Mouse (Mus musculus) inflammation-experienced regulatory T-cells, adult 6 months (primary cell): ENCODE data around the gene Kcnip3. TPM values are rescaled to one million over a fixed set of nuclear protein-coding genes. Genes with fewer than 3 reads are reported as not detected.

ENCODE experiments used
- ATAC-seq: one replicate; pipeline ENCODE4 v1.8.0; 2017
- polyA plus RNA-seq, 3 experiments: library from polyadenylated mRNA; unstranded; fragments of 100-300 nt; shearing (Covaris generic); gene quantifications; one replicate each; pipeline ENCODE4 v1.2.1; 2017

The Kcnip3 gene
- polyA plus RNA-seq, 3 experiments from 2014 or later = 3.5 TPM; not detected in 2

DNA sequence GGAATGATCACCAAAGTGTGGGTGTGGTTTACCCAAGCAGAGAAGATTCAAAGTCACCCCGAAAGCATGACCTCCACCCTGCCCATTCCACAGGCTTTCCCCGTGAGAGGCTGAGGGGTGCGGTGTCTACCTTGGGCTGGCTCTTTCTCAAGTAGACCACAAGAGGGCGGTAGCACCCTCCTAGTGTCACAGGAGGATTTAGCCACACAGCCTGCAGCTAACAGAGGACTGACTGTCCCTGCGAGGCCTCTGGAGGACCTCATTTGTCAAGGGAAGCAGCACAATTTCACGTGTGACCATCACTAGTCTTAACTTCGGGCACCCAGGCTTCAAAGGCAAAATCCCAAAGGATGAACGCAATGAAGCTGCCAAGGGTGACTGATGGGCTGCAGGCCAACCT lies 59.6 kb downstream of the Kcnip3 start:
- ATAC-seq = peak; percentile 43

GRCm38 (mm10) chr2:127461351-127461750 lies 60.5 kb downstream of the Kcnip3 start:
- no peak for ATAC-seq

DNA sequence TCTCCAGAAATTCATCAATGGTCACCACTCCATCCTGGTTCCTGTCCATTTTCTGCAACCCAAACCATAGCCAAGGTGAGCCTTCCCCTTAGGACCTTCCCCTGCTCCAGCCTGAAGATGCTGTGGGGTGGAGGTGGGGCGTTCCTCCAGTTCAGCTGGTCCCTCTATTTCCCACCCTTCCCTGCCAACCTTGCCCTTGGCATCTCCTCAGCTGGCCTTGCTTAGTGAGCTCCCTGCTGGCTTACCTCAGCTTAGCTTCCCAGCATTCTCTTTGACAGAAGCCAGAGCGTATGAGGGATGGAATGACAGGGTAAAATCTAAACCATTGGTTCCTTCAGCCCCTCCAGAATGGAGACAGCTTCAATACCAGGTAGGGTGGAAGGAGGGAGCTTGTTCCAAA lies 62.6 kb downstream of the Kcnip3 start:
- no peak for ATAC-seq

GRCm38 (mm10) chr2:127453764-127454163 lies 68.1 kb downstream of the Kcnip3 start:
- no peak for ATAC-seq

DNA sequence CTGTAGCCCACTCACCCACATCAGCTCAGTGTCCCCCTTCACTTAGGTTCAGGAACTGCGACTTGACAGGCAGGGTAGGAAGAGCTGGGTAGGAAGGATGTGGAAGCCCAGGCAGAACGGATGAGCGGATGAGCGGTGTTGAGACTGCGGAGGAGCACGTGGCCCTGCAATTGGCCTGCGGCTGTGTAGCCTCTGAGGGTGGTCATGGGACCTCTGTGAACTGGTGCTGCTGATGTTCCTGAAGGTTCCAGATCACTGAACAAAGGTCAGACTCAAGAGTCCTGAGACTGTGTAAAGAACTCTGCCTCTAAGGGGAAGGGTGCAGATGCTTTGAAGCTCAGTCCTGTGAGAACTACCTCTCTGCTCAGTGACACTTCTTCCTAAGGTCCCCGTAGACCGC lies 68.8 kb downstream of the Kcnip3 start:
- ATAC-seq = no peak

GRCm38 (mm10) chr2:127451748-127452147 lies 70.1 kb downstream of the Kcnip3 start:
- ATAC-seq = no peak

DNA sequence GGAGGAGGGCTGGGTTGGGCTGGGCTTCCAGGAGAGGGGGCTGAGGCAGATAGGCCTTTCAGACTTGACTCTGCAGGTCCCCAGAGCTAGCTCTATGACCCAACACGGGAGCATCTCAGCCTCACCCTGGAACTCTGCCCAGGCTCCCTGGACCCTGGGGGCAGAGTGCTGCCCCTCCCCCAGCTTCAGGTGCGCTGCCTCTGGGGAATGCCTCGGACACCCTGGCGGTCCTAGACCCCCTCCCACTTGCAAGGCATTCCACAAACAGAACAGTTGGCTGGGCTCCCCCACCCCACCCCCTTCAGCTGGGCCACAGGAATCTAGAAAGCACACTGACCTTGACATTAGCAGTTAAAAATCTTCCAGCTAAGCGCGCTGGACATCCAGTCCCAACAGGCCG lies 72.2 kb downstream of the Kcnip3 start:
- no peak for ATAC-seq

DNA sequence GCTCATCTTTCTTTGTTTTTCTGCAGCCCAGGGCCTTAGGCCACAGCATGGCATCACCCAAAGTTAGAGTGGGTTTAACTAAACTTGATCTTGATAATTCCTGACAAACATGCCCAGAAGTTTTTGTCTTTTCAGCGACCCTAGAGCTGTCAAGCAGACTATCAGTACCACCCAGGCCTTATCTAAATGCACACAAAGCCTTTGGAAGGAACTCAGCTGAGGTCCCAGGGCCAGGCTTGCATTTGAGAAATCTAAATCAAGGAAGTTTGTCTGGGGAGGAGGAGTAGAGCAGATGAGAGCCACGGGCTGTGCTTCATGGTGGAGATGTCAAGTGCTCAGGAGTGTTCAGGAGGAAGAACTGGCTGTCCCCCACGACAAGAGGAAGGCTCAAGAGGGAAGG lies 75.0 kb downstream of the Kcnip3 start:
- no peak for ATAC-seq

- ATAC-seq = peak; percentile 95
Observed at GRCm38 (mm10) chr2:127444055-127444789, 77.7 kb downstream of the Kcnip3 start, which contains the start of gene Fahd2a. Gene Fahd2a, minus strand, starts transcription at chr2:127444565.

DNA sequence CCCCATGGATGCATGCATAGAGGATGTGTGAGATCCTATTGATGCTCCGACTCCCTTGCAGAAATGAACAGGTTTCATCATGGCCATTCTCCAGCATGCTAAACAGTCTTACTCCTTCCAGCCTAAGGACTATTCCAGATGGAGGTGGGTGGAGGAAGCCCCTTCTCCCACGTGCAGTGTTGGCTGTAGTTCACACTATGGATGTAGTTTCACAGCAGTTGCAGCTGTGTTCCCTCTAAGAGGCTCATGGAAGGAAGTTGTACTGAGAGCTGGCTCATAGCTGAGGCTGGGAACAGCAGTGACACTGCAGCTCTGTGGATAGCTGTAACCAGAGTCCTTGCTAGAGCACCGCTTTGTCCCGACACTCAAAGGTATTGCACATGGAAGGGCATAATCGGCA lies 84.2 kb downstream of the Kcnip3 start:
- ATAC-seq = no peak

DNA sequence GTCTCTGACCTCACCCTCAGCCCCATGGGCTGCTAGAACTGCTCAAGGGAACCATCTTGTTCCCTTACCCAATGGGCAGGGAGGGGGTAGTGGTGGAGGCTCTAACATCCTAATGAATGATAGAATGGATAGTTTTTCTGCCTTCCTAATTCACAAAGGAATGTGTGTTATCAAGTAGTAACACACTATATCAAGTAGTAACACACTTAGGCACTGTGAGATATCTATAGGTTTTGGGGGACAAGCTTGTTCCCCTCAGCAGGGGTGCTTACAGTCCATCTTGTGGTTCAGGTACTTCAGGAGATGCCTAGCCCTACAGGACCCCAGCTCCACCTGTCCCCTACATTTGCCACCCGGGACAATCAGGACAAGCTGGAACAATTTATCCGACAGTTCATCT lies 86.3 kb downstream of the Kcnip3 start:
- no peak for ATAC-seq

- no peak for ATAC-seq
Observed at GRCm38 (mm10) chr2:127435135-127435534, 86.8 kb downstream of the Kcnip3 start.

DNA sequence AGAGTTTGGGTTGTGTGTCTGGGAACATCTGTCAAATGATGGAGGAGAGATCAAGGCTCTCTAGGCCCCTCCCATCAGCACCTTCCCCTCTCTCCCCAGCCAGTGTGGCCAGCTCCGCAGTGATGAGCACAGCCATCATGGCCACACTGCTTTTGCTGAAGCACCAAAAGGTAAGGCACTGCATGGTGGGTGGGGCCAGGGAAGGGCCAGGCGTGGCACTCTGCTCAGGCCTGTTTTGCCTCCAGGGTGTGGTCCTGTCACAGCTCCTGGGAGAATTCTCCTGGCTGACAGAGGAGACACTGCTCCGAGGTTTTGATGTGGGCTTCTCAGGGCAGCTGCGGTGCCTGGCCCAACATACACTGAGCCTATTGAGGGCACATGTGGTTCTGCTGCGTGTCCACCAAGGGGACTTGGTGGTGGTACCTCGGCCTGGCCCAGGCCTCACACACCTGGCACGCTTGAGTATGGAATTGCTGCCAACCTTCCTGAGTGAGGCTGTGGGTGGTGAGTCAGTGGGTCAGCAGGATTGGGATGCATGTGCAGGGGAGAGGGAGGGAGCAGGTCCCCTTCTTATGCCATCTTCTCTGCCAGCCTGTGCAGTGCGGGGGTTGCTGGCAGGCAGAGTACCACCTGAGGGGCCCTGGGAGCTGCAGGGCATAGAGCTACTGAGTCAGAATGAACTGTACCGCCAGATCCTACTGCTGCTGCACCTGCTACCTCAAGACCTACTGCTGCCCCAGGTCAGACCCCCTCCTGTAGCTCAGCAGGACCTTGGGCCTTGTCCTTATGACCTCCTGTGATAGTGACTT lies 88.2 kb downstream of the Kcnip3 start:
- no peak for ATAC-seq

DNA sequence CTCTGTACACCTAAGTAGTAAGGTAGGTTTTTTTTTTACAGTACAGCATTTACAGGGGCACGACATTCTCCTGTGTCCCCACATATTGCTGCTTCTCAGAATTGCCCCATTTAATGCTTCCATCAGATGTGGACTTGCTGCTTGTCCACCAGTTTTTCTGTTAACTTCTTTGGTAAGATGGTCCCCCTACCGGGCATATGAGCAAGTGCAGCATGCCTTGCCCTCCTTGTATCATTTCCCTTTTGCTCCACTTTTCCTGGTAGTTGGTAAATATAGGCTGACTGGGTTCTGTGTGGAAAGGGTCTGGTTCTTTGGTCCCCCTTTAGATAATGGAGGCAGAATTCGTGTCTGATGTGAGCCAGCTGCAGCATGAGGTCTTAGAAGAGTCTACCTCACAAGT lies 91.7 kb downstream of the Kcnip3 start:
- ATAC-seq = no peak

- no peak for ATAC-seq
Observed at GRCm38 (mm10) chr2:127424977-127425376, 96.9 kb downstream of the Kcnip3 start, which contains the start of gene Gpat2. Gene Gpat2, plus strand, starts transcription at chr2:127425199.

DNA sequence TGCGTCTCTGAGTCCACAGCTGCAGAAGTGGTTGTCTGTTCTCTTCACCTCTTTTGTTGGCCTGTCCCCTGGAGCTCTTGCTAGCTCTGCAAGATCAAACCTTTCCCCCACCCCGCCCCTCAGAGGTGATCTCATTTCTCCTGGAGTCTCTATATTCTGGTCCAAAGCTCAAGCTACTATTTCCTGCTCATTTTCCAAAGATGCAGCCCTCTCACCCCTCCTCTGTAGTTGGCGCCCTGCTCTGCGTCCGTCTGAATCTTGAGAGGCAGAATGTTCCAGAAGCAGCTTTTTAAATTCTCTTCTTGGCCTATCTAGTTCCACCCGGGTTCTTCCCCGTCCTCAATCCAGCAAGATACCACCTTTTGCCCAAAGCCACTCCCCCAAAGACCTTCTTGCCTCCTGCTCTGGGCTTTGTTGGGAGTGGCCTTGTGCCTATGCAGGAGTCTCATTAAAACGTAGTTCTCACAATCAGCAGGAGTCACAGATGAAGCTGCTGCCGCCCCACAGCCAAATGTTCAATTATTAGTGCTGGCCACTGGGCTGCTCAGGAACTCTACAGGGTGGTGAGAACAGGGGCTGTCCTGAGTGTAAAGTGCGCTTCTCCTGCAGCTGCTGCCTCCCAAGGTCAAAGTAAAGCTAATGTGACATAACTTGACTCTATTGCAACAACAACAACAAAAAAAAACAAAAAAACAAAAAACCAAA lies 103.5 kb downstream of the Kcnip3 start:
- no peak for ATAC-seq

DNA sequence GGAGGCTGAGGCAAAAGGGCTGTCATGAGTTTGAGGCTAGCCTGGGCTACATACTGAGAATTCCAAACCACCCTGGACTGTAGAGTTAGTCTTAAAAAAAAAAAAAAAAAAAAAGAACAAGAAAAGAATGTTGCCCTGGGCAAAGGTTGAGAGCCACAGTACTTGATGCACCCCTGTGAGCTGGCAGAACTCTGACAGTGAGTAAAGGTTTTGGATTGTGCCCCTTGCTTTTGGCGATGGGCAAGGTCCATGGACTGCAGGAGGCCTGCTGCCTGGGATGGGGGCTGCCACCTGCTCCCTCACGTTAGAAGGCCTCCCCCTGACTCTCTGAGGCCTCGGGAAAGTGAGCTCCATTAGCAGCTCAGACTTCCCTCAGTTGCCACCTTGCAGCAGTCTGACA lies 105.2 kb downstream of the Kcnip3 start:
- ATAC-seq = no peak

DNA sequence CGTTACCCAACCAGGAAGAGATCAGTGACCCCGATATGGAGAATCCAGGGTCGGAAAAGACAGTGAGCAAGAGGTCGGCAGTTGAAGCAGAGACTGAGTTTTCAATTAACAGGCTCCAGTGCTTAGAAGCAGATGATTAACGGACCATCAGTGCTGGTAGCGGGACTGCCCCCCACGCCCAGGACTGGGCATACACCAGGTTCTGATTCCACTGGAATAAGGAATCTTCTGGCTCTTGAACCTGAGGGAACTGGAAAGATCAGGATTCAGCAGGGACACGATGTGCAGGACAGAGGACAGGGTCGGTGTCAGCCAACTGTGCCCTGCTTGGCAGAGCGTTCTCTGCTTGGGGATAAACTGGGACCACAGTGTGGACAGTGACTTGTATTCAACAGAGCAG lies 106.1 kb downstream of the Kcnip3 start:
- ATAC-seq = no peak

- no peak for ATAC-seq
Observed at GRCm38 (mm10) chr2:127411126-127411525, 110.8 kb downstream of the Kcnip3 start.
